25 mouse cellular contexts compared by ENCODE assay signal in genomic region chrX:48305356-48305755, GRCm38 (mm10).
"Had no signal": no experiment of that assay in that cellular context is flagged by ENCODE, and none has a peak within 500 bp of the region (broad histone marks: within the 10 kb centered on the region; RNA-seq: fewer than 3 reads in every experiment).

No protein-coding gene starts in this region.

- H3K27ac ChIP-seq: heart, adult 2 months; hindbrain, embryonic 13.5 days; hindbrain, embryonic 15.5 days; hindbrain, postnatal 0 days; kidney, embryonic 15.5 days; kidney, postnatal 0 days; limb, embryonic 13.5 days; limb, embryonic 15.5 days; liver, embryonic 12.5 days; liver, embryonic 14.5 days had no signal

- ATAC-seq: hindbrain, postnatal 0 days; intestine, embryonic 16.5 days; liver, embryonic 12.5 days had no signal

- H3K4me2 ChIP-seq: heart, embryonic 11.5 days; hindbrain, embryonic 13.5 days; hindbrain, embryonic 15.5 days; kidney, embryonic 15.5 days; limb, embryonic 13.5 days; limb, embryonic 15.5 days; liver, embryonic 12.5 days had no signal

- H3K4me3 ChIP-seq: heart, adult 2 months; hindbrain, embryonic 13.5 days; hindbrain, embryonic 15.5 days; kidney, embryonic 15.5 days; limb, embryonic 13.5 days; limb, embryonic 15.5 days; liver, embryonic 12.5 days had no signal

- H3K36me3 ChIP-seq: hindbrain, embryonic 13.5 days; hindbrain, embryonic 15.5 days; kidney, embryonic 15.5 days; limb, embryonic 13.5 days; limb, embryonic 15.5 days; liver, embryonic 12.5 days had no signal

- H3K9me3 ChIP-seq: hindbrain, embryonic 13.5 days; hindbrain, embryonic 15.5 days; kidney, embryonic 15.5 days; limb, embryonic 13.5 days; limb, embryonic 15.5 days; liver, embryonic 12.5 days had no signal

- H3K4me1 ChIP-seq: hindbrain, embryonic 13.5 days; hindbrain, embryonic 15.5 days; kidney, embryonic 15.5 days; limb, embryonic 13.5 days; limb, embryonic 15.5 days had no signal

- H3K9ac ChIP-seq: hindbrain, embryonic 13.5 days; hindbrain, embryonic 15.5 days; kidney, embryonic 15.5 days; limb, embryonic 13.5 days; limb, embryonic 15.5 days; liver, embryonic 12.5 days; liver, embryonic 14.5 days had no signal

- DNase-seq: gastrocnemius, postnatal 14 days; gastrocnemius, postnatal 36 days; heart, adult 11 months; heart, adult 2 months; heart, postnatal 10 days; heart, postnatal 36 days; kidney, adult 11 months; kidney, adult 2 months; kidney, adult 9 months; kidney, postnatal 14 days; kidney, postnatal 36 days; layer of hippocampus, adult 9-11 months; layer of hippocampus, postnatal 36 days; left cerebral cortex, postnatal 4 days had no signal

- H3K27me3 ChIP-seq: limb, embryonic 13.5 days; limb, embryonic 15.5 days had no signal
